Mouse (Mus musculus) E14TG2a.4 (cell line): ENCODE measurements around the gene Exoc3l.

Experiments
- H3K27me3 ChIP-seq: 2 replicates; pipeline ENCODE4 v1.6.1; 2014; ENCODE audit warnings: low read length, control low read depth; ENCODE audit not compliant: insufficient read depth
- H3K36me3 ChIP-seq: 2 replicates; pipeline ENCODE4 v1.6.1; 2014; ENCODE audit warnings: low read length, control low read depth; ENCODE audit not compliant: insufficient read depth
- H3K4me1 ChIP-seq: replicated peaks from 2 replicates; pipeline ENCODE4 v1.6.1; 2014; ENCODE audit warnings: low read depth, low read length, control low read depth
- H3K4me3 ChIP-seq: replicated peaks from 2 replicates; pipeline ENCODE4 v1.5.1; 2014; ENCODE audit warnings: mild to moderate bottlenecking, low read length
- H3K9me3 ChIP-seq: 2 replicates; pipeline ENCODE4 v1.6.1; 2014; ENCODE audit warnings: low read length, control low read depth
- CTCF ChIP-seq: conservative IDR thresholded peaks from 2 replicates; pipeline ENCODE4 v1.5.1; 2014; ENCODE audit warnings: low read length
- NANOG ChIP-seq: IDR thresholded peaks from 2 replicates; pipeline ENCODE4 v1.6.1; 2014; ENCODE audit warnings: borderline replicate concordance, low read length, mixed read lengths
- POU5F1 ChIP-seq: IDR thresholded peaks from 2 replicates; pipeline ENCODE4 v1.6.1; 2014; ENCODE audit warnings: low read length, borderline replicate concordance

Exoc3l gene

DNA sequence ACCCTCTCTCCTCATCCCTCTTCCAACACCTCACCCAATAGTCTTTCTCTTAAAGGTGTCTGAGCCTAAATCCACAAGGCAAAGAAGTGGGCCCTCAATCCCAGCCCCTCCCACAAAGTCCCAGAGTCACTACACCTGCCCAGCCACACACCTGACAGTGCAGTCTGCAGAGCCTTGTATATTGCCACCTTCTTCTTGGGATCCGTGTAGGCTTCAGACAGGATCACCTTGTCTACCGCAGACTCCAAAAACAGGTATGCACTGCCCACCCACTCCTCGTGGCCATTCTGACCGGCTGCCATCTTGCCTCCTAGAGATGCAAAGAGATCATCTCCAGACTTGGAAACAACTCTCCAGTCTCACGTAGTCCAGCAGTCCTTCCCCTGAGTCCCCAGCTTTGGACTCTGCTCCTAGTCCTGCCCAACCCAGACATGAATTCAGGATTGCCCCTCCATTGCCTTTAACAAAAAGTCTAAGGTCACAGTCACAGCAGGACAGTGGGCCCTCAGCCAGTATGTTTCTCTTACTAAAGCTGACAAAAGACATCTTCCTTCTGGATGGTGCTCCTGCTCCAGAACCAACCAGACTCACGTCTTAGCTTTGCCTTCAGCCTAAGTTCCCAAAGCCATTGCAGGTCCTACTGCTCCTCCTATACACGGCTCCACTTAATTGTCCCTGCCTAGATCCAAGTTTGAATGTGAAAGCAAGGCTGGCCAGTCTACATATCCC, 35.4 kb downstream of the Exoc3l start:
- H3K4me1 ChIP-seq = peaks cover 77% of the 10 kb centered on the region
- H3K36me3 ChIP-seq = no peaks in the 10 kb centered on the region
- TF ChIP-seq POU5F1 (no peak), CTCF (0 out of 2 replicates have a peak, but pooled peaks have one; percentile 1)
- peaks cover 90% of the 10 kb centered on the region for H3K27me3 ChIP-seq
- H3K4me3 ChIP-seq = peak overlapping the region; percentile 78; the same call in 1 of the 2 replicates
- H3K9me3 ChIP-seq = 0 out of 2 replicates have a peak, but pooled peaks cover 3% of the 10 kb centered on the region

DNA sequence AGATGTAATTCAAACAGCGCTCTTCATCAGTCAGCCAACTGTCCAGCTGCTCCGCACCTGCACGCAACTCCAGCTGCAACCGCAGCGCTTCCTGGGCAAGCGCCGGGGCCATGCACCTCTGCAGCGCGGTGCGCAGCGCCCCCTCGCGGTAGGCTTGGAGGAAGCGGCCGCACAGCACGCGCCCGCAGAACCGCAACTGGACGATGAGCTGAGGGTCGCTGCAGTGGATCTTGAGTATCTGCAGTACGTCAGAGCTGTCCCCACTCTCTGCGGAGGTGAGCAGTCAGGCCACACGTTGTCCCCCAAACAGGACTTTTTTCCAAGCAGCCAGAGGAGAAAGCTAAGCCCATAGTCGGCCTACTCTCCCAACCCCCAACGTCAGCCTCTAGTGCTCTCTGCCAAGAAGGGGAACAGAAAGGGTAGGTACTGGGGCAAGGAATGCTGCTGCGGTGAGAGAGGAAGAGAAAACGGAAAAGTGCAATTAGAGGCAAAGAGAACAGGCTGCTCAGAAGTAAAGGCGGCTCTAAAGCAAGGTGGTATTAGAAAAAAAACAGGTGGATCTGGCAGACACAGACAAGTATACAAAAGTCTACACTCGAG, 36.1 kb downstream of the Exoc3l start:
- peaks cover 90% of the 10 kb centered on the region for H3K27me3 ChIP-seq
- no peaks in the 10 kb centered on the region for H3K36me3 ChIP-seq
- peak overlapping the region; percentile 78 for H3K4me3 ChIP-seq
- peak; percentile 1; the same call in 1 of the 2 replicates for TF ChIP-seq CTCF
- no peak for TF ChIP-seq POU5F1
- H3K9me3 ChIP-seq = 0 out of 2 replicates have a peak, but pooled peaks cover 3% of the 10 kb centered on the region
- peaks cover 77% of the 10 kb centered on the region for H3K4me1 ChIP-seq

DNA sequence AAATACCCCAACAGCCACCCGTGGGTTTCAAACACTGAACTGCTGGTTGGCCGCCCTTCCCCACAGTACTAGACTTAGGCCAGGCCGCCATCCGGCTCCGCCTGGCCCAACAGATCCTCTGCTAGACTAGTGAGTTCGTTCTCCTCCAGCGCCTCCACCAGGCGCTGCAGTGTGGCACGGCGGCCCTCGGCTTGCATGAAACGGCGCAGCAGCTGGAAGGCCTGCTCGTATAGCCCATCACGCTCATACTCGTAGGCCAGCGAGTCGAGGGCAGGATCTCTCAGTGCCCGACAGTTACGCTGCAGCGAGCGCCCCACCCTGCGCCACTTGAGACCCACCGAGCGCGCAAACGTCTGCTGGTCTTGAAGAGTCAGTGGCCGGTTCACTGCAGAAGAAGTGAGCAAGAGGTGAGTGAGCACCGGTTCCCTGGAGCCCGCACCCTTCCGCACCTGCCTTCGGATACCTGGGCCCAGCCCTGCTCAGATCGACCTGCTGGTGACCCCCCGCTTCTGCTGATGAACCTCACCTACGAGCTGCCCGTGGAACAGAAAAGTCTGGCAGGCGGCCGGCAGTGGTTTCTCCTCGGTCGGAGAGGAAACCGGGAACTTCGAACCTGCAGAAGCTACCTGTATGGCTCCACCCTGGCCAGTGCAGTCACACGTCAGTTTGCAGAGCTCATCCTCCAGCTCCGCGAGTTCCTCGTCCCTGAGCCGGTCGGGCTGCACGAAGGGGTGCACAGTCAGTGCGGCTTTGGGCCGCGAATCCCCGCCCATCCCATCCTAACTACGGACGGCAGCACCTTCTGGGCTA, 36.8 kb downstream of the Exoc3l start:
- TF ChIP-seq NANOG = no peak
- no peak for TF ChIP-seq POU5F1
- TF ChIP-seq CTCF = no peak
- no peaks in the 10 kb centered on the region for H3K36me3 ChIP-seq
- H3K9me3 ChIP-seq = 0 out of 2 replicates have a peak, but pooled peaks cover 3% of the 10 kb centered on the region
- H3K4me1 ChIP-seq = peaks cover 76% of the 10 kb centered on the region
- peaks cover 86% of the 10 kb centered on the region for H3K27me3 ChIP-seq
- H3K4me3 ChIP-seq = peak overlapping the region; percentile 78

DNA sequence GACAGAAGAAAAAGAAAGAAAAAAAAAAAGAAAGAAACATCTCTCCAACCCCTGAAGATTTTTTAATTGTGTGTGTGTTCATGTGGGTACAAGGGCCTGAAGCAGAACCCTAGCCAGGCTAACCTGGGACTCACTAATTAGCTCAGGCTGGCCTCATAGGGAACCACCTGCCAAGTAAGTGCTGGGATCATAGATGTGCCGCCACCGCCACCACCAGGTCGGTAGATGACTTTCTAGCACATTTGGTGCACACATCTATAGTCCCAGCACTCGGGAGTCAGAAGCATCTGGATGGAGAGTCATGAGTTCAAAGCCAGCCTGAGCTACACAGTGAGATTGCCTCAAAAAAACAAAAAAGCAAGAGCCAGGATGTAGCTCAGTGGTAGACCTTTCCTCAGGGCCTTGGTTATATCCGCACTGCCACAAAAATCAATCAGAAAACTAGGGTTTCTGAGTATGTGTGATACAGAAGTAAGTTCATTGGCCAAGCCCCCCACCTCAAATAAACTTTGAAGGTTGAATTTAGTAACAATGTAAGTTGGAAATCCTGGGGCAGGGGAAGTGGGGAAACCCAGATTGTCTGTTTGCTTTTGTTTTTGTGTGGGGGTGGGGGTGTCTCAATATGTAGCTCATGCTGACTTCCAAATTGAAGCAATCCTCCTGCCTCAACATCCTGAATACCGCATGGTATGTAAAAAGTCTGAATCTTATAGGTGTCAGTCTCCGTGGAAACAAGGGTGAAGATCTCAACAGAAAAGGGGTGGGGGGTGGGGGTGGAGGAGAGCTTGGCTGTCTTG, 38.4 kb downstream of the Exoc3l start:
- H3K4me3 ChIP-seq = no peak overlapping the region
- peaks cover 77% of the 10 kb centered on the region for H3K4me1 ChIP-seq
- TF ChIP-seq POU5F1 (no peak), NANOG (no peak), CTCF (no peak)
- peaks cover 71% of the 10 kb centered on the region for H3K27me3 ChIP-seq
- peaks cover 10% of the 10 kb centered on the region for H3K36me3 ChIP-seq
- H3K9me3 ChIP-seq = 0 out of 2 replicates have a peak, but pooled peaks cover 3% of the 10 kb centered on the region

DNA sequence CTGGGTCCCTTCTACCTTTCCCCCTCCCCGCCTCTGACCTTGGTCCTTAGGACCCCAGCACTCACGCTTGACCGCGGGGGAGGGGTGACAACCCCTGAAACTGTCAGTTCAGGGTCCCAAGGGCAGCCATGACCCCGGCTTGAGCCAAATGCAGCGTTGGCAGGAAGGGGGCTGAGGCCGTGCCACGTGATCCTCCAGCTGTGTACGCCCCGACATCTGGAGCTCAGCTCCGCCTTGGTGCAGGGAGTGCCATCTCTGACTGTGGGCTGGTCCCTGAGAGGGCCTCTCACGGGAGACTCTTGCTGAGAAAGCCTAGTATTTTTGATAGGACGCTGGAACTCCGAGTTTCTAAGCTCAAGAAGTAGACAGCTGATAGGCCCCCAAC, 40.9 kb downstream of the Exoc3l start, which contains the start of gene B3gnt9:
Gene B3gnt9 (minus strand): TSS at position 188 of the 385 bp plus-strand sequence.
- Histone ChIP-seq H3K4me3 (peak within 1 kb of the TSS; percentile 89), H3K9me3 (no peaks in the 10 kb centered on the region), H3K36me3 (peaks cover 36% of the 10 kb centered on the region), H3K4me1 (peaks cover 55% of the 10 kb centered on the region), H3K27me3 (peaks cover 51% of the 10 kb centered on the region)
- TF ChIP-seq POU5F1 (no peak), NANOG (no peak), CTCF (no peak)

DNA sequence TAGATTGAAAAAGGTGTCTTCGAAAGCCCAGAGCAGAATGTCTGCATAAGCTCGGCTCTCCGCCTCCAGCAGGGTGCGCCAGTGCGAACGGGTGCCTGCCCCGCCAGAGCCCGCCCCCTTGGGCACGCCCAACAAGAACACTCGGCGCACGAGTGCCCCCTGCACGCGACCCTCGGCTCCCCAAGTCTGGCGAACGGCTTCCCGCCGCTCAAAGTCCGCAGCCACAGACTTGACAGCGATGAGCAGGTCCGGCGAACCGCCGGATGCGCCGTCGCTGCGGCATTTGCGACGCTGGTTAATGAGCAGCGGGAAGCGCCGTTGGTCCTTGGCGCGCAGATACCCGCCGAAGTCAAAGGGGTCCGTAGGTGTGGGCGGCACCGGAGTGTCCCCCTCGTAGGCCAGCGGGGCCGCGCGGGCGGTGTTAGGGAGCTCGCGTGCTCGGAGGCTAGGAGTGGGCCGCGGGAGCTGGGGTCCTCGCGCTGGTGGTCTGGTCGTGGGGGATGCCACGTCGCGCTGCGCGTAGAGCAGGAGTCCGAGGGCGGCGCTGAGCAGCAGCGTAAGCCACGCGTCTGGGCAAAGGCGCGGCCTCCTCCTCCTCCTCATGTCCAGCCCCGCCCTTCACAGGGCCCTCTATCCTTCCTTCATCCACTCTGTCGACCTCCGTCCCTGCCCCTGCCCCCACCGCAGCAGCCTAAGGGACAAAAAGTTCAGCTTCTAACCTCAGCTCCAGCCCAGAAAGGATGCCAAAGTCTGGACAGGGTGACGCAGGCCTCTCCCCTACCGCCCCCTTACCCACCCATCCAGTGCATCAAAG, 41.5 kb downstream of the Exoc3l start:
- no peaks in the 10 kb centered on the region for H3K9me3 ChIP-seq
- H3K27me3 ChIP-seq = peaks cover 45% of the 10 kb centered on the region
- H3K4me3 ChIP-seq = peak overlapping the region; percentile 89
- H3K4me1 ChIP-seq = peaks cover 51% of the 10 kb centered on the region
- TF ChIP-seq CTCF = peak; percentile 37; the same call in 1 of the 2 replicates
- TF ChIP-seq NANOG = no peak
- H3K36me3 ChIP-seq = peaks cover 42% of the 10 kb centered on the region

DNA sequence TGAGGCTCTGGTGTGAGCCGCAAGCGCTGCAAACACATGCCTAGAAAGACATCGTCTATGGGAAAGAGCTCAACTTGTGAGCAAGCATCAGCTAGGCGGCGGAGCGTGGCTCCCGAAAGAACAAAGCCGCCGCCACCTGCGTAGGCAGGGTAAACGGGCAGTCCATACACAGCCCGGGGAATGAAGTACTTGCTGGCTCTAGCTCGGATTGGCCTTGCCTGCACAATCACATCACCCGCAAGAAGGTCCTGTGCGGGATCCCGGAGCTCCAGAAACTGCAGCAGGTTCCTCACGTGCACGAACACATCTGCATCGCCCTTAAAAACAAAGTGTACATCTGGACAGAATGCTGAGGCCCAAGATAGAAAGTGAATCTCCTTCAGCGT, 42.1 kb downstream of the Exoc3l start:
- peak overlapping the region; percentile 89 for H3K4me3 ChIP-seq
- H3K36me3 ChIP-seq = peaks cover 48% of the 10 kb centered on the region
- no peaks in the 10 kb centered on the region for H3K9me3 ChIP-seq
- peaks cover 39% of the 10 kb centered on the region for H3K27me3 ChIP-seq
- H3K4me1 ChIP-seq = peaks cover 45% of the 10 kb centered on the region
- no peak for TF ChIP-seq POU5F1
